Mouse (Mus musculus): Measurements from ENCODE around the gene Dnah6.

DNA sequence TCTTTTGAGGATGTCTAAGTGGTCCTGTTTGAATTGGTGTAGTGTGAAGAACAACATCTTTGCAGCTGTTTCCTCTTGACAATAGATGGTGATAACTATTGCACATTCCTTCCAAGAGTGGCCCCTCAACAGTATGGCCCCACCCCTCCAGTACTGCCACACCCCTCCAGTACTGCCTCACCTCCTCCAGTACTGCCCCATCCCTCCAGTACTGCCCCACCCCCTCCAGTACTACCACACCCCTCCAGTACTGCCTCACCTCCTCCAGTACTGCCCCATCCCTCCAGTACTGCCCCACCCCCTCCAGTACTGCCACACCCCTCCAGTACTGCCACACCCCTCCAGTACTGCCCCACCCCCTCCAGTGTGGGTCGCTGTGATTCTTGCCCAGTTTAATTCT is 219.1 kb downstream of the Dnah6 start:
- no peak for TF ChIP-seq CTCF (IDR thresholded peaks at IDR 0.05; ENCODE audit: low read depth)
- no peak for TF ChIP-seq EP300 (optimal IDR thresholded peaks at IDR 0.05)
